Mouse (Mus musculus): Measurements from ENCODE around the gene Gna12. TPM values are rescaled to one million over a fixed set of nuclear protein-coding genes. Genes with fewer than 3 reads are reported as not detected.

Gna12 gene
- polyA plus RNA-seq, 1 experiment from 2014 or later = 8.4 TPM

GRCm38 (mm10) chr5:140762540-140762939 lies 67.7 kb downstream of the Gna12 start:
- Histone ChIP-seq H3K27ac (ENCODE audit: low read length) (no peak overlapping the region), H3K36me3 (ENCODE audit: control insufficient read depth, insufficient read depth, low read length) (peaks cover 25% of the 10 kb centered on the region), H3K9me3 (ENCODE audit: control insufficient read depth, low read length) (no peaks in the 10 kb centered on the region), H3K27me3 (ENCODE audit: control insufficient read depth, insufficient read depth, low read depth, low read length) (no peaks in the 10 kb centered on the region), H3K4me1 (replicated peaks; ENCODE audit: control insufficient read depth, insufficient read depth, low read length) (peaks cover 4% of the 10 kb centered on the region), H3K4me2 (ENCODE audit: low read depth, low read length) (no peak overlapping the region), H3K9ac (ENCODE audit: low read length) (no peak overlapping the region), H3K4me3 (ENCODE audit: low read length) (no peak overlapping the region)
- ATAC-seq (ENCODE audit: low read depth) = no peak
- WGBS = 71% methylated on average over 4 of the region's 4 CpGs

- no peak for ATAC-seq (ENCODE audit: low read depth)
- WGBS = 84% methylated on average over 8 of the region's 8 CpGs
- H3K9me3 ChIP-seq (ENCODE audit: control insufficient read depth, low read length) = no peaks in the 10 kb centered on the region
- H3K27me3 ChIP-seq (ENCODE audit: control insufficient read depth, insufficient read depth, low read depth, low read length) = no peaks in the 10 kb centered on the region
- no peak overlapping the region for H3K9ac ChIP-seq (ENCODE audit: low read length)
- H3K4me3 ChIP-seq (ENCODE audit: low read length) = no peak overlapping the region
- no peak overlapping the region for H3K4me2 ChIP-seq (ENCODE audit: low read depth, low read length)
- H3K4me1 ChIP-seq (replicated peaks; ENCODE audit: control insufficient read depth, insufficient read depth, low read length) = no peaks in the 10 kb centered on the region
- H3K27ac ChIP-seq (ENCODE audit: low read length) = no peak overlapping the region
- H3K36me3 ChIP-seq (ENCODE audit: control insufficient read depth, insufficient read depth, low read length) = peaks cover 23% of the 10 kb centered on the region
These were observed 71.4 kb downstream of the Gna12 start for GRCm38 (mm10) chr5:140758864-140759263.

GRCm38 (mm10) chr5:140753223-140753622 lies 77.0 kb downstream of the Gna12 start:
- Histone ChIP-seq H3K36me3 (ENCODE audit: control insufficient read depth, insufficient read depth, low read length) (no peaks in the 10 kb centered on the region; the same call in 1 of the 2 replicates), H3K9ac (ENCODE audit: low read length) (no peak overlapping the region), H3K27me3 (ENCODE audit: control insufficient read depth, insufficient read depth, low read depth, low read length) (no peaks in the 10 kb centered on the region), H3K9me3 (ENCODE audit: control insufficient read depth, low read length) (no peaks in the 10 kb centered on the region), H3K4me1 (replicated peaks; ENCODE audit: control insufficient read depth, insufficient read depth, low read length) (peaks cover 6% of the 10 kb centered on the region), H3K27ac (ENCODE audit: low read length) (peak overlapping the region; percentile 71), H3K4me2 (ENCODE audit: low read depth, low read length) (no peak overlapping the region), H3K4me3 (ENCODE audit: low read length) (no peak overlapping the region)
- 62% methylated on average over 5 of the region's 5 CpGs for WGBS
- ATAC-seq (ENCODE audit: low read depth) = peak; percentile 21; the same call in 1 of the 2 replicates

GRCm38 (mm10) chr5:140752639-140753038 lies 77.6 kb downstream of the Gna12 start:
- Histone ChIP-seq H3K27ac (ENCODE audit: low read length) (peak overlapping the region; percentile 71), H3K27me3 (ENCODE audit: control insufficient read depth, insufficient read depth, low read depth, low read length) (no peaks in the 10 kb centered on the region), H3K36me3 (ENCODE audit: control insufficient read depth, insufficient read depth, low read length) (no peaks in the 10 kb centered on the region), H3K9me3 (ENCODE audit: control insufficient read depth, low read length) (no peaks in the 10 kb centered on the region), H3K4me1 (replicated peaks; ENCODE audit: control insufficient read depth, insufficient read depth, low read length) (peaks cover 6% of the 10 kb centered on the region), H3K9ac (ENCODE audit: low read length) (no peak overlapping the region), H3K4me3 (ENCODE audit: low read length) (no peak overlapping the region), H3K4me2 (ENCODE audit: low read depth, low read length) (no peak overlapping the region)
- no peak for ATAC-seq (ENCODE audit: low read depth)
- 95% methylated on average over 3 of the region's 3 CpGs for WGBS

- WGBS = 93% methylated on average over 15 of the region's 15 CpGs
- H3K27me3 ChIP-seq (ENCODE audit: control insufficient read depth, insufficient read depth, low read depth, low read length) = no peaks in the 10 kb centered on the region
These were observed 78.2 kb downstream of the Gna12 start for GRCm38 (mm10) chr5:140752041-140752440.

GRCm38 (mm10) chr5:140750925-140751324 lies 79.3 kb downstream of the Gna12 start:
- H3K27ac ChIP-seq (ENCODE audit: low read length) = no peak overlapping the region
- H3K4me3 ChIP-seq (ENCODE audit: low read length) = no peak overlapping the region
- 0% methylated on average over 1 of the region's 2 CpGs for WGBS
- no peak for ATAC-seq (ENCODE audit: low read depth)
- no peaks in the 10 kb centered on the region for H3K36me3 ChIP-seq (ENCODE audit: control insufficient read depth, insufficient read depth, low read length)
- H3K9me3 ChIP-seq (ENCODE audit: control insufficient read depth, low read length) = no peaks in the 10 kb centered on the region
- peaks cover 6% of the 10 kb centered on the region for H3K4me1 ChIP-seq (replicated peaks; ENCODE audit: control insufficient read depth, insufficient read depth, low read length)
- H3K4me2 ChIP-seq (ENCODE audit: low read depth, low read length) = no peak overlapping the region
- no peak overlapping the region for H3K9ac ChIP-seq (ENCODE audit: low read length)
- no peaks in the 10 kb centered on the region for H3K27me3 ChIP-seq (ENCODE audit: control insufficient read depth, insufficient read depth, low read depth, low read length)

More at GRCm38 (mm10) chr5:140752041-140752440, 78.2 kb downstream of the Gna12 start:
- H3K27ac ChIP-seq (ENCODE audit: low read length) = no peak overlapping the region
- H3K4me1 ChIP-seq (replicated peaks; ENCODE audit: control insufficient read depth, insufficient read depth, low read length) = peaks cover 6% of the 10 kb centered on the region
- H3K9ac ChIP-seq (ENCODE audit: low read length) = no peak overlapping the region
- H3K9me3 ChIP-seq (ENCODE audit: control insufficient read depth, low read length) = no peaks in the 10 kb centered on the region
- no peak overlapping the region for H3K4me3 ChIP-seq (ENCODE audit: low read length)
- H3K36me3 ChIP-seq (ENCODE audit: control insufficient read depth, insufficient read depth, low read length) = no peaks in the 10 kb centered on the region
- no peak for ATAC-seq (ENCODE audit: low read depth)
- H3K4me2 ChIP-seq (ENCODE audit: low read depth, low read length) = no peak overlapping the region

- Histone ChIP-seq H3K4me3 (ENCODE audit: low read length) (peak overlapping the region; percentile 35), H3K9me3 (ENCODE audit: control insufficient read depth, low read length) (no peaks in the 10 kb centered on the region), H3K9ac (ENCODE audit: low read length) (peak overlapping the region; percentile 60), H3K4me1 (replicated peaks; ENCODE audit: control insufficient read depth, insufficient read depth, low read length) (peaks cover 6% of the 10 kb centered on the region), H3K27ac (ENCODE audit: low read length) (no peak overlapping the region), H3K36me3 (ENCODE audit: control insufficient read depth, insufficient read depth, low read length) (no peaks in the 10 kb centered on the region), H3K4me2 (ENCODE audit: low read depth, low read length) (peak overlapping the region; percentile 55), H3K27me3 (ENCODE audit: control insufficient read depth, insufficient read depth, low read depth, low read length) (no peaks in the 10 kb centered on the region)
- ATAC-seq (ENCODE audit: low read depth) = peak; percentile 78
- WGBS = 13% methylated on average over 12 of the region's 12 CpGs
These were observed 81.0 kb downstream of the Gna12 start for GRCm38 (mm10) chr5:140749062-140749875.

GRCm38 (mm10) chr5:140748425-140748824 lies 81.8 kb downstream of the Gna12 start:
- no peaks in the 10 kb centered on the region for H3K27me3 ChIP-seq (ENCODE audit: control insufficient read depth, insufficient read depth, low read depth, low read length)
- H3K4me1 ChIP-seq (replicated peaks; ENCODE audit: control insufficient read depth, insufficient read depth, low read length) = peaks cover 6% of the 10 kb centered on the region
- WGBS = 81% methylated on average over 10 of the region's 10 CpGs
- H3K4me2 ChIP-seq (ENCODE audit: low read depth, low read length) = no peak overlapping the region
- no peak overlapping the region for H3K4me3 ChIP-seq (ENCODE audit: low read length)
- H3K9ac ChIP-seq (ENCODE audit: low read length) = no peak overlapping the region
- ATAC-seq (ENCODE audit: low read depth) = no peak
- H3K36me3 ChIP-seq (ENCODE audit: control insufficient read depth, insufficient read depth, low read length) = no peaks in the 10 kb centered on the region
- no peaks in the 10 kb centered on the region for H3K9me3 ChIP-seq (ENCODE audit: control insufficient read depth, low read length)
- no peak overlapping the region for H3K27ac ChIP-seq (ENCODE audit: low read length)

GRCm38 (mm10) chr5:140743706-140744131 lies 86.5 kb downstream of the Gna12 start:
- H3K9me3 ChIP-seq (ENCODE audit: control insufficient read depth, low read length) = no peaks in the 10 kb centered on the region
- no peak for ATAC-seq (ENCODE audit: low read depth)
- H3K9ac ChIP-seq (ENCODE audit: low read length) = no peak overlapping the region
- no peaks in the 10 kb centered on the region for H3K4me1 ChIP-seq (replicated peaks; ENCODE audit: control insufficient read depth, insufficient read depth, low read length)
- H3K36me3 ChIP-seq (ENCODE audit: control insufficient read depth, insufficient read depth, low read length) = no peaks in the 10 kb centered on the region
- no peak overlapping the region for H3K27ac ChIP-seq (ENCODE audit: low read length)
- H3K4me3 ChIP-seq (ENCODE audit: low read length) = no peak overlapping the region
- H3K27me3 ChIP-seq (ENCODE audit: control insufficient read depth, insufficient read depth, low read depth, low read length) = no peaks in the 10 kb centered on the region
- WGBS = 31% methylated on average over 12 of the region's 12 CpGs
- no peak overlapping the region for H3K4me2 ChIP-seq (ENCODE audit: low read depth, low read length)
